ENCODE assay signal across 10 mouse cellular contexts in the genomic region with DNA sequence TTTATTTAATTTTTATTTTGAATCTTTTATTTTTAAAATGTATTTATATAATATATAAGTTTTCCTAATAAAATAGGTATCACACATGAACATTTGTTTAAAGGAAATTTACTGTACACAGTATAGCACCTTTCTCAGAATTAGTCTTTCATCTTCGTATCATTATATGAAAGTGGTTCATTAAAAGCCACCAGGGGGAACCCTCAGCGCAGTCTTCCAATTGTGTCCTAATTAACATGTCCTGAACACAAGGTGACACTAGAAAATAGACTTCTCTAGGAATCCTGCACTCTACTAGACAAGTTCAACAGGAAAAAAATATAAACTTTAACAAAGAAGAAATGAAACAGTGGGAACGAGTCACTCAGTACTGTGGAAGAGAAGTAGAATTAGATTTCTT. TPM values are rescaled to one million over a fixed set of nuclear protein-coding genes. Genes with fewer than 3 reads are reported as not detected.
A peak's percentile ranks its signal among the peaks of the same experiment; 100 is the strongest.
DNase-seq lines count a peak whose midpoint lies in the region; ATAC-seq and TF ChIP-seq lines count a peak whose summit lies in the region.
"Had no signal": no experiment of that assay in that cellular context is flagged by ENCODE, and none has a peak within 500 bp of the region (broad histone marks: within the 10 kb centered on the region; RNA-seq: fewer than 3 reads in every experiment).

No protein-coding gene starts in this region.

- H3K27ac ChIP-seq in thymus, adult 2 months (ENCODE audit: control insufficient read depth, insufficient read depth, low read length): no peak overlapping the region
- H3K27ac ChIP-seq in forebrain, postnatal 0 days (ENCODE audit: low read depth, low read length): no peak overlapping the region
- H3K27ac ChIP-seq: embryonic facial prominence, embryonic 12.5 days; hindbrain, embryonic 15.5 days had no signal

- H3K9ac ChIP-seq in forebrain, postnatal 0 days: no peak overlapping the region
- H3K9ac ChIP-seq: embryonic facial prominence, embryonic 12.5 days; hindbrain, embryonic 15.5 days had no signal

- H3K4me1 ChIP-seq in thymus, adult 2 months (replicated peaks; ENCODE audit: control insufficient read depth, insufficient read depth, low read length): no peaks in the 10 kb centered on the region
- H3K4me1 ChIP-seq in forebrain, postnatal 0 days (ENCODE audit: insufficient read depth): no peaks in the 10 kb centered on the region
- H3K4me1 ChIP-seq: embryonic facial prominence, embryonic 12.5 days; hindbrain, embryonic 15.5 days had no signal

- 58% methylated on average over 3 of the region's 3 CpGs for WGBS in thymus, adult 2 months
- 76% methylated on average over 3 of the region's 3 CpGs for WGBS in forebrain, postnatal 0 days

- TF ChIP-seq POLR2A in thymus, adult 2 months (IDR thresholded peaks at IDR 0.05; ENCODE audit: control insufficient read depth, extremely low read depth, insufficient read depth, low read length, poor library complexity): no peak

- H3K4me2 ChIP-seq in forebrain, postnatal 0 days (ENCODE audit: low read depth): no peak overlapping the region
- H3K4me2 ChIP-seq: embryonic facial prominence, embryonic 12.5 days; hindbrain, embryonic 15.5 days had no signal

- no peaks in the 10 kb centered on the region for H3K36me3 ChIP-seq in thymus, adult 2 months (ENCODE audit: control insufficient read depth, insufficient read depth, low read length)
- no peaks in the 10 kb centered on the region for H3K36me3 ChIP-seq in forebrain, postnatal 0 days (ENCODE audit: insufficient read depth)
- H3K36me3 ChIP-seq: embryonic facial prominence, embryonic 12.5 days; hindbrain, embryonic 15.5 days had no signal

- no peak for ATAC-seq in forebrain, postnatal 0 days

- TF ChIP-seq CTCF in thymus, adult 2 months (IDR thresholded peaks at IDR 0.05; ENCODE audit: borderline replicate concordance, control insufficient read depth, extremely low read depth, insufficient read depth, low read length, poor library complexity): no peak
- no peak for TF ChIP-seq CTCF in forebrain, postnatal 0 days (IDR thresholded peaks at IDR 0.05; ENCODE audit: low read depth)

- no peaks in the 10 kb centered on the region for H3K27me3 ChIP-seq in thymus, adult 2 months (ENCODE audit: control insufficient read depth, insufficient read depth, low read length)
- H3K27me3 ChIP-seq in forebrain, postnatal 0 days (ENCODE audit: insufficient read depth, low read length): no peaks in the 10 kb centered on the region
- H3K27me3 ChIP-seq: embryonic facial prominence, embryonic 12.5 days; hindbrain, embryonic 15.5 days had no signal

- no peaks in the 10 kb centered on the region for H3K9me3 ChIP-seq in forebrain, postnatal 0 days (ENCODE audit: low read length)
- H3K9me3 ChIP-seq: embryonic facial prominence, embryonic 12.5 days; hindbrain, embryonic 15.5 days had no signal

- H3K4me3 ChIP-seq in thymus, adult 2 months (ENCODE audit: control insufficient read depth, insufficient read depth, low read length): no peak overlapping the region
- no peak overlapping the region for H3K4me3 ChIP-seq in forebrain, postnatal 0 days (ENCODE audit: low read depth, low read length)
- H3K4me3 ChIP-seq: embryonic facial prominence, embryonic 12.5 days; hindbrain, embryonic 15.5 days had no signal

- peak; percentile 14 to 29 for DNase-seq in cerebellum, postnatal 14 days
- DNase-seq in cerebellum, adult 11-12 months: no peak
- DNase-seq in thymus, adult 2 months: peak; percentile 27
- no peak for DNase-seq in thymus, adult 18-20 months
- DNase-seq in kidney, postnatal 36 days: peak; percentile 49 to 67
- DNase-seq in thymus, postnatal 36 days: peak; percentile 13 to 22
- no peak for DNase-seq in heart, adult 11 months
- no peak for DNase-seq in forebrain, postnatal 0 days

RNA-seq across cellular contexts. Expression of a gene that starts 38.9 kb away (rescaled TPM):
- polyA plus RNA-seq in thymus, adult 2 months (2012; rRNA removed): not detected in 2 replicates
- total RNA-seq in forebrain, postnatal 0 days (2014; rRNA removed): 1.1 TPM in 2 replicates
- 0.07 TPM in 1 of 2 replicates, not detected in the other for polyA plus RNA-seq in forebrain, postnatal 0 days (2015; fragmentation: Nextera tagmentation; extraction: Ambion mirVana)
- polyA plus RNA-seq: embryonic facial prominence, embryonic 12.5 days had no signal

Comparison
In these comparisons a context has a peak if more than half of its experiments do, and no peak if none do; other contexts are left out.
1. DNase-seq: peak in cerebellum, postnatal 14 days (2 of 2), thymus, adult 2 months (single experiment), kidney, postnatal 36 days (2 of 2) and thymus, postnatal 36 days (2 of 2); none in cerebellum, adult 11-12 months (single experiment), thymus, adult 18-20 months (0 of 2), heart, adult 11 months (single experiment) and forebrain, postnatal 0 days (single experiment).